Mouse (Mus musculus) cerebellum, adult 8-10 months (tissue): ENCODE data around the gene Cacna1g.
"Not testable (repeated sequence)": the region's sequence is repeated elsewhere in the genome, so short reads cannot be mapped to it uniquely, and the experiment has no call there.

Source experiments
- DNase-seq: peaks from one replicate; pipeline ENCODE4 v3.0.0; 2022

The Cacna1g gene

DNA sequence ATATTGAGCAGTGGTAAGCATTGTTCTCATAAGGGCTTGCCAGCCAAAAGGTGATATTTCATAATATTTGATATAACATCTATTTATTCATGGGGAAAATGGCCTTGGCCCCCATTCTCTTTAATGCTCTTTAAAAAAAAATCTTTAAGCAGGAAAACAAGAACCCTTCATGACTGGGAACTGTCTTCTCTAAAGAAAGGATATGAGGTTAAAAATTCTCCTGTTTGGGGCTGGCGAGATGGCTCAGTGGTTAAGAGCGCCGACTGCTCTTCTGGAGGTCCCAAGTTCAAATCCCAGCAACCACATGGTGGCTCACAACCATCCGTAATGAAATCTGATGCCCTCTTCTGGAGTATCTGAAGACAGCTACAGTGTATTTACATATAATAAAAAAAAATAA is 72.0 kb downstream of the Cacna1g start:
- DNase-seq, result not testable (repeated sequence)

DNA sequence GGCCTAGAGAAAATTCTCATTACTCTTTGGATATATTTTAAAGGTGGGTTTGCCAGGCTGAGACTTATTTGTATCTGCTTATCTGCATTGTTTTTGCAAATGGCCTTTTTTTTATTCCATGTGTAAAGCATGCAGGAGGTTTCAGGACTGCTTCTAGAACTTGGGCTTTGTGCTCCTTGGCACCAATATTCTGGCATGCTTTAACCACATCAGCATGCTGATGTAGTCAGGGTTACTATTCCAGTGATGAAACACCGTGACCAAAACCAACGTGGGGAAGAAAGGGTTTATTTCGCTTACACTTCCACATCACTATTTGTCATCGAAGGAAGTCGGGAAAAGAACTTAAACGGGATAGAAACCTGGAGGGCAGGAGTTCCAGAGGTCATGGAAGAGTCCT is 73.0 kb downstream of the Cacna1g start:
- DNase-seq, result no peak

DNA sequence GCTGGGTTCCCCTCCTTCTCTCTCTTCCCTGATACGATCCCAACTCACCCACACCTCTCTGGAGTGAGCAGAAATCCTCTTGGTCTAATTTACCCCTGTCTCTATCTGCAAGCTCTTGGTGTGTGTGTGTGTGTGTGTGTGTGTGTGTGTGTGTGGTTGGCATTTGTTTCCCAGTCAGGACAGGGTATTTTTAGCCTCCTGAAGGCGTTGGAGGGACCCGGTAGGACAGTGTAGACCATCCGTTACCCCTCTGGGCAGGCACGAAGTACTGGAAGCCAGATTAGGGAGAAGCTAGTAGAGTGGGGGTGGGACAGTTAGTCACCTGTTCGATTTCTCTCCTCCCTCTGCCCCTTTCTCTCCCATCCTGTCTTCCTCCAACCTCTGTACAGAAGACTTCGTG is 79.9 kb downstream of the Cacna1g start:
- no peak for DNase-seq

DNA sequence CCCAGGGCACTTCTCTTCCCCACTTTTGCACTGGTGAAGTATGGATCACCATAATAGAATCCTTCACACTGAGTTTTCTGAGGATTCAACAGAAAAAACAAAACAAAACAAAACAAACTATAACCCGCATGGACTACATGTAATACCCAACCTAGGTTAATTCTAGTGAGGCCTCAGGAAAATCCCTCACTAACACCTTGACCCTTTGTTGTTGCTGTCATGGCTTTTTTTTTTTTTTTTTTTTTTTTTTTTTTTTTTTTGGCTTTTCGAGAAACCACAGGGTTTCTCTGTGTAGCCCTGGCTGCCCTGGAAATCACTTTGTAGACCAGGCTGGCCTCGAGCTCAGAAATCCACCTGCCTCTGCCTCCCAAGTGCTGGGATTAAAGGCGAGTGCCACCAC is 80.5 kb downstream of the Cacna1g start:
- DNase-seq, result not testable (repeated sequence)

DNA sequence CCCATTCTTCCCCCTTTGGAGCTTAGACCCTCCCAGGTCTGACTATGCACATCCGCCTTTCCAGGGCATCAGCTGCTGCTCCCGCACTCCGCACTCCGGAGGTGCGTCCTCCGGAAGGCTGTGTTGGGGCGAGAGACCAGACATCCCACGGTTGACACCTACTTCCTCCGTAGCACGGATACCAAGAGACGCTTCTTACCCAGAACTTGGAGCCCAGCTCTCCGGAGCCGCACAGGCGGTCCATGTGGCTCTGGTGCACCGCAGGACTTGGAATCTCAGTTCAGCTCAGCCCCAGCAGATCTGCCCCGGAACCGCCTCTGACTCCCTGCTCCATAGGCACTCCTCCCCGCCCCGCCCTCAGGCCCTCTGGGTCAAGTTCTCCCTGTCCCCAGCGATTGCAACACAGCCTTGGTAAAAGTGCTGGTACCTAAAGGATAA is 81.3 kb downstream of the Cacna1g start, which contains the start of gene Abcc3:
Gene Abcc3 (minus strand): TSS at position 326 of the 438 bp plus-strand sequence.
- DNase-seq, result no peak

DNA sequence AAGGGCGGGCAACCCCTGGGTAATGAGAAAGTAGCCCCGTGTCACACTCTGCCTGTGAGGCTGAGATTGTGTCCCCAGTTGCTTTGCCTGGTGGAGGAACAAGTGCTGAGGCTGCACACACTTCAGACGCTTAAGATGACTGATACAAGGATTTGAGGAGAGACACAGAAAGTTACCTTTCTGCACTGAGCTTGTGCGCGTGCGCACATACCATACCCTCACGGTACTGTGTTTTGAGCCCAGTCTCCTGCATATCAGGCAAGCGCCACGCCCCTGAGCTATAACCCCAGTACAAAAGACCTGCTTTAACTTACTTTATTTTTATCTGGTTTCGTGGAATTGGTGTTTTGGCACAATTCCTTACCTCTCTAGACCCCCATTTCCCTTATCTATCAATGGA is 82.3 kb downstream of the Cacna1g start:
- DNase-seq, result no peak

DNA sequence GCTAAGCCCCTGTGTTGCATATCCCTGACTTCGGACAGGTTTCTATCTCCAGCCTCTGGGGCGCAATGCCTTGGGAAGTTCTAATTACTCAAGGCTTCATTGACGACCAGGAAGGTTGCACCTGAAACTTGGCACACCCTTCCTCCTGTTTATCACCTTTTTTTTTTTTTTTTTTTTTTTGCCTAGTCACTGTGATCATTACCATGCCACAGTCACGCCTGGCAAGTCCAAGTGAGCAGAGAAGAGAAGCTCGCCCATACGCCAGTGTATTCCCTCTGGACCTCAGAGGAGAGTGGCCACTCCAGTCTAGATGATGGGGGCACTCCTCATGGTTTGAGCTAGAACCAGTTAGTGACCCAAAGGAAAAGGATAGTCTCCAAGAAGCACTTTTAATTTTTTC is 83.2 kb downstream of the Cacna1g start:
- no peak for DNase-seq

DNA sequence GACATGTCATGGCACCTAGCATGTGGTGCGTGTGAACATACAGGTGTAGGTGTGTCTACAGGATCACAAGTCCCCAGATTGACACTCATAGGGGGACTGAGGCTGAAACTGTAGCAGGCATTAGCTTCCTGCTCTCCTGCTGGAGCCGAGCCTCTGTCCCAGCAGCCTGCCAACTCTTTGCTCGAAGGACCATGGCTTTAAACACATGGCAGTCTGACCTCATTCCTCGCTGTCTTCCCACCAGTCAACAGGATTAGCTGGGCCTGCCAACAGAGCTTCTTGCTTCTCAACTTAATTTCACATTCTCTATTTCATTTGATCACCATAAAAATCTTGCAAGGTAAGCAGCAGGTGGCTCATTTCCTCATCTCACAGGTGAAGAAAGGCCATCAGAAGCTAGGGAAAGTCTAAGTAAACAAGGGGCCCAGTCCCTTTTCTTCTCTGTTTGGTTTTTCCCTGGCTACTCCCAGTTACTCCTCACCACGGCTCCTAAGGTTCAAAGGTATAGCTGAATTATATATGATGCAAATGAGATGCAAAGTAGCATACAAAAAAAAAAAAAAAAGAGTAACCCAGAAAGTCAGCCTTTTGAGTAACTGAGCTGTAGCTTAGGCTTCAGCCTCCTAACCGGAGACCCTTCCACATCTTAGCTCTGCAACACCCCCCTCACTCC is 84.1 kb downstream of the Cacna1g start:
- peak; percentile 66 for DNase-seq

DNA sequence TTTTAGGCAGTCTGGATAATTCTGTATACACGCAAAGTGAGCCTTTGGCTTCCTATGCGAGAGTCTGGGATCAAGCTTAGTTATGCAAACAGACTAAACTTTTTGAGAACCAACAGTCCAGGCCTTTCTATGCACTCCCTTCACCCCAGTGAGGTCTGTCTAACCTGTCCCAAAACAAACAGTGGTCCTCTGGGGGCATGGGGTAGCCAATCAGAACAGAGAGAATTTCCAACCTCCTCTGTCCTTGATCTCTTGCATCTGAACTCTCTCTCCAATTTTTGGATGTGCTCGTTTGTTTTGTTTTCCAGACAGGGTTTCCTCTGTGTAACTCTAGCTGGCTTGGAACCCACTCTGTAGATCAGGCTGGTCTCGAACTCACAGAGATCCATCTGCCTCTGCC is 85.0 kb downstream of the Cacna1g start:
- DNase-seq, result no peak

DNA sequence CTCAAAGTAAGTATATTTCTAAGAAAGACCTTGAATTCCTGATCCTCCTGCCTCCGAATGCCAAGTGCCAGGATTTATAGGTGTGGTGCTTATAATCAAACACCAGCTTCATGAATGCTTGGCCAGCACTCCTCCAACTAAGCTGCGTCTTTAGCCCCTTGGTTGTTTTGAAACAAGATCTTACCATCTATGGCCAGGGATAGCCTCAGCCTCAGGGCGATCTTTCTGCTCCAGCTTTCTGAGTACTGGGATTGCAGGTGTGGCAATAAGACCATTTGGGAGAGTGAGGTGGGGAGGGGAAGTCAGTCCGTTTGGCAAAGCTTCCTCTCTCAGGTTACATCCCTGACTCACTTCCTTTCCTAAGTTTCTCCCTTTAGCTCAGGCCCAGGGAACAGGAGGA is 86.2 kb downstream of the Cacna1g start:
- no peak for DNase-seq

DNA sequence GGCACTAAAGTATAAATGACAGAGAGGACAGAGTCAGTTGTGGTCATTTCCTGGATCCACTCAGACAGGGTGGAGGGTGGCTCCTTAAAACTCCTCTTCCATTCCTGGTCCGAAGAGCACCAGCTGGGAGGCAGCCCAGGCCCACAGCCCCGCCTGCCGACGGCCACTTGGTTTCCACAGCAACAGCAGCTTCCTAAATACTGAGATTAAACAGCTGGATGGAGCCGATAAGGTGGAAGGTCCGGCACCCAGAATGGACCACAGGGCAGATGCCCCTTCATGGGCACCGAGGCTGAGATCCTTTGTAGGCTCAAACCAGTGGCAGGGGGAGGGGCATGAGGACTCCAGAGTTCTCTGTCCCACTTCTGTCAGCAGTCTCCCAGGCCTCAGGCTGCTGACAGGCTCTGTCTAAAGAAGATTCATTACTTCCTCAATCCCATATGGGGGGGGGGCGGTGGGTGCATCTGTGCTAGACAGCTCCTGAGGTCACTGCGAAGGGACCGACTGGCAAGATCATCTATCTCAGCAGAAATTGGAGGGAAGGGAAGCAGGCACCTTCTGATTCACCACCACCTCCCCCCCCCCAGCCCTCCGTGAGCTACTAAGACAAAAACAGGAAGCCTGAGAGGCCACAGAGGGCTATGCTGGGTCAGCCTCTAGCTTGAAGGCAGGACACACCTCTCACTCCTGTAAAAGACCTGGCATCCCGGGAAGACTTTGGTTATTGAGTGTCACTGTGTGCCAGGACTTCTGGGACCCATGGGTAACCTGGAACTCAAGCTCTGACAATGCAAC is 87.8 kb downstream of the Cacna1g start:
- no peak for DNase-seq

DNA sequence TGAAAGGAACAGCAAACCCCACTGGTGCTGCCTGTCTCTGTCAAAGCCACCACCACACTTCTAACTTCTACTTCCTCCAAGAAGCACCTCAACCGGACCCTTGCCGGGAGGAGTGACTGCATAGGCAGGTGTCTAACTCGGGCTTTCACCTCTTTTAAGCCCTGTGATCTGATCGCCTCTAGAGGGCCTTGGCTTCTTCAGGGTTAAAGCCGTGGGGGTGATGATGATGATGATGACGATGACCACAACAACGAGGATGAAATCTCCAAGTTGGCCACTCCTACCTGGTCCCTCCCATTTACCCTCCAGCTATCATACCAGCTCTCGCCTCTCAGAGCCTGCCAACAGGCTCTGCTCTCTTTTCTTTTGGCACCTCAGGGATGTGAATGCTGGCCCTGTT is 94.3 kb downstream of the Cacna1g start:
- DNase-seq, result no peak

DNA sequence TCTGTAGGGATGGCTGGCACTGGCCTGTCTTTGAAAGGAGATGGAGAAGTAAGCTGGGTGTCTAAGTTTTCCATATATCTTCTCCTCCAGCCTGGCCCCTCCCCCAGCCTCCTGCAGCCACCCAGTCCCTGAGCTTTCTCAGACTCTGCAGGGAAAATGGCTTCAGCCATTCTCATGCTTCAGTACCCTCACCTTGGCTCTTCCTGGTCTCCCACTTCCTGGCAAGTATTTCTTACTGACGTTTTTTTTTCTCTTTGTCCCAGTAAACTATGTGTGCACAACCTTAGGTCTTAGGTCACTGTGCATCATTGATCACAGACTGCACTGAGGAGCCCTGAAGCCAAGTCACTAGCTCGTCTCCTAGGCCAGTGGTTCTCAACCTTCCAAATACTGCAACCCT is 94.9 kb downstream of the Cacna1g start:
- DNase-seq, result no peak

DNA sequence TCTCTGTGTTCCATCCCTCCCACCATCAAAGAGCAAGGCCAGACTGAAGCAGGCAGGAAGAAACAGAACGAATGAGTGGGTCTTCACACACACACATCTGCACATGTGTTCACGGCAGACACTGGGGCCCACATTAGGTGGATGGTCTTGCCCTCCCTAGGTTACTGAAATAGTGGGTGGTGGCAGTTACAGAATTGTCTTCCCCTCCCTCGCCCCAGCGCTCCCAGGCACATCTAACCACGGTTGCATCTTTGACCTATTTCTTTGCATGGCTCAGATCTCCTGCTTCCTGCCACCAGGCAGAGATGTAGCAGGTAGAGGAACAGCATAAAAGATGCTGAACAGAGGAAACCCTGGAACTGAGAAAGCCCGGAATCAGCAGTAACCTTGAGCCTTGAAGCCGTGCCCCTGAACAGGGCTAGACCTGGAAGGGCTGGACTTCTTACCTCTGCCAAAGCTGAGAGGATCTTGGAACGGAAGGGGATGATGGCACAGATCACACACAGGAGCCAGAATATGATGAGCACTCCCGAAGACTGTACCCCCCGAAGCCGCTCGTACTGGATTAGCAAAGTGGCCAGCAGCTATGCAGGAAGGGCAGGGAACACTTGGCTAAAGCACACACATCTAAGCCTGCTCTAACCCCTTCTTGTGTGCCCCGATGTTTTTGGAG is 99.6 kb downstream of the Cacna1g start:
- DNase-seq, result no peak

DNA sequence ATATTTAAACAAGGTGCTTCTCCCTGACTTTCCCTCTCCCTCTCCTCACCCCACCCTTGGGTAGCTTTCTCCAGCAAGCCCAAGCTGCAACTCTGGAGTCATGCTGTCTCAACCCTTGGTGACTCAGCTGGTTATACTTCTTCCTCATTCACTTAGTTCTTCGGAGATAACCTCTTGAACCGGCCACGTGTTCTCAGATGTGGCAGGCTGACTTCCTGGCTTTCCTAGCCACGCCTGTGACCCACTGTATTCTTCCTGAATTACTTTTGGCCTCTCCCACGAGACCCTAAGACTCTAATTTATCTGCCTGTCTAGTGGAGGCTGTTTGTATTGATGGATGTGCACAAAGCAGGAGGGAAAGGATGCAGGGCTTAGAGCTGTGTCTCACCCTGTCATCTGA is 103.2 kb downstream of the Cacna1g start:
- no peak for DNase-seq

DNA sequence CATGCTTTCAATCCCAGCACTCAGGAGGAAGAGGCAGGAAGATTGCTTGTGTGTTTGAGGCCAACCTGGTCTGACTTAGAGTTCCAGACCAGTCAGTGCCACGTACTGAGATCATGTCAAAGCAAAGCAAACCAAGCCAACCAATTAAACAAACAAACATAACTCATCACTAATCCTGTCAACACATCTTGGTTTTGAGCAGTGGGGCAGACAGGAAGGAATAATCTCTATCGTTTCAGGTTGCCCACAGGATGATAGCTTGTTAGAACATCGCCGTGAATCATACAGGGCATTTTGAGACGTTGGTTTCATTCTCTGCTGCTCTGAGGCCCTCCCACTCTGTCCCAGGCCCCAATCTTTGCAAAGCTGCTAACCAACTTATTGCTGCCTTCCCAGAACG is 104.0 kb downstream of the Cacna1g start:
- no peak for DNase-seq

DNA sequence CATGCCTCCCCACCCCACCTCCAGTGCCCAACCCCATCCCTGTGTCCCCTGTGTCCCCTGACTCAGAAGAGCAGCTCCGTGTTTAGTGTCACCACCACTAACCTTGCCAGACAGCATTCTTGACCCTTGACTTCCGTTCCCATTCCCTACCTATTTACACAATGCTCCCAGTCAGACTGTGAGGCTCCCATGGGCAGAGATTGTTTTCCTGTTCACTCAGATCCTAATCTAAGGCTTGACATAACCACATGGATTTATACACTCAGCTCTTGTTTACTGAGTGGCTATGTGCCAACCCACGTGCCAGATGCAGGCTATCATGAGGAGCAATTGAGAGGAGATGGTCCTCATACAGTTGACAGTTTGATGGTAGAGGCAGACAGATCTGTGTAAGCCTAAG is 108.7 kb downstream of the Cacna1g start:
- DNase-seq, result no peak

DNA sequence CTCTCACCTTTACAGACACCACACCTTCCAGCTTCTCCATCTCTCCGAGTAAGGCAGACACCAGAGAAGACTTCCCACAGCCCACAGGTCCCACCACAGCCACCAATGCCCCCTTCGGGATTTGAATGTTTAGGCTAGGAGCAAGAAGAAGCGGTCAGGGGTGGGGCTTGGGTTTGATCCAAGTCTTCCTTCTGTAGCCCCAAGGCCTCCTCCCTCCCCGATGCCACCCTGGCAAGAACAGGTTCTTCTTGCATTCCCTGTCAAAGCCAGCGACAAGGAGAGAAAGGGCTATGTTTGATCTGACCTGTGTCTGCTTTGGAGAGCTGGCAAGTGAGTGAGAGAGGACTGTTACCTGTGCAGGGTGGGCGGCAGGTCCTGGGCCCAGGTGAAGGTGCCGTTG is 110.3 kb downstream of the Cacna1g start:
- no peak for DNase-seq

DNA sequence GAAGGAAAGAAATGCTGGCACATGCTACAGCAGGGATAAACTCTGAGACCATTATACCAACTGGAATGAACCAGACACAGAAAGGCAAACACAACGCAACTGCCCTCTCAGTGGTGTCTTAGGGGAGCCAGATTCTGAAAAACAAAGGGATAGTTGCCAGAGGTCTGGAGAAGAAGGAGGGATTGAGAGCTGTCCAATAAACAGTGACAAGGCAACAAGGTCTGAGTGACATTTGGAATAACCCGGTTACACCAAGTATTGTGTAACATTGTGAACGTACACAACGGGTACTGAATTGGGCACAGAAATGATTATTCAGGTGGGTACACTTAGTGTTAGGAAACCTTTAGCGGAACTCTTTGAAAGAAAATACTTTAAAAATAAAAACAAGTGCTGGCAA is 111.9 kb downstream of the Cacna1g start:
- DNase-seq, result no peak

DNA sequence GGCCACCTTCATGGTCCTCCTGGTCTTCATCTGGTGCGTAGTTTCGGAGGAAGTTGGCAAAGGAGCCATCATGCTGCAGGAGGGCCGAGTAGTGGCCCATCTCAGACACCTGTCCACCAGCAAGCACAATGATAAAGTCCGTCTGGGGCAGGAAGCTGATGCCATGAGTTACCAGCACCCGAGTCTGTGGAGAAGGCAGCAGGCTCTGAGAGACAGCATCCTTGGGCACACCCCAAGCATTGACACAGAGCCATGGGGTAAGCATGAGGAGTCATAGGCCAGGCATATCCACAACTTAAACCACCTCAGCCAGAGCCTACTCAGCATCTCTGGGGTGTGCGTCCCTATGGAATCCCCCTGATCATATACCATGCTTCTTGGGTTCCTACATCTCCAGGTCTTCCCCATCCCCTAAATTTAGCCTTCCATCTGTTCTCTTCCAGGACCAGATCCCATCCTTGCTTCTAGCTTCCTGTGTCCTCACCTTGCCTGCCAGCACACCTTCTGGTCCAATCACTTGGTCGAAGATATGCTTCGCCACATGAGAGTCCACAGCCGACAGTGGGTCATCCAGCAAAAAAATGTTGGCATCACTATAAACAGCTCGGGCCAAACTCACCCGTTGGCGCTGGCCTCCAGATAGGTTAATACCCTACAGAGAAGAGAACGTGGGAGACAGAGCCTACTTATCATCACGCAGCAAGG is 112.7 kb downstream of the Cacna1g start:
- peak; percentile 65 for DNase-seq

DNA sequence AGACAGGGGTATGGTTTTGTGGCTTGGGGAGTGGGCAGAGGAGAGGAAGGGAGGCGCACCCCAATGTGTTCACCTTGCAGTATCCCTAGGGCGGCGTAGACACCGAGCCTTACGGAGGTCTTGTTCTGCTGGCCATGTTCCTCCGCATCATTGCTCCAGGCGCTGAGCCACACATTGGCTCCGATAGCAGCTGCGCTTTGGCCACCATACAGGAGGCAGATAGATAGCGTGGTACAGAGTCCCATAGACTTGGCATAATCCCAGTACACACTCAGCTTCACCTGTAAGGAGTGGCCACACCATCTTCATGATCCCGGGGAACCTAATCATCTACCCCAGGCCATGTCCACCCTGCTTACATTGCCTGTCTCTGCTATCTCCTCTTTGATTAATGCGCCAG is 114.8 kb downstream of the Cacna1g start:
- no peak for DNase-seq
